Mouse (Mus musculus) layer of hippocampus, postnatal 36 days (tissue): Measurements from ENCODE around the gene Erich3. TPM values are rescaled to one million over a fixed set of nuclear protein-coding genes. Genes with fewer than 3 reads are reported as not detected.

Source experiments
- DNase-seq, 2 experiments: peaks; one replicate each; pipeline ENCODE4 v3.0.0; 2022
- total RNA-seq, 2 experiments: library from RNA; stranded (reverse); gene quantifications; 2 replicates each; pipeline ENCODE4 v1.2.3; 2021

Erich3 gene
- total RNA-seq, 2 experiments from 2014 or later, result 5.7 to 6.6 TPM

DNA sequence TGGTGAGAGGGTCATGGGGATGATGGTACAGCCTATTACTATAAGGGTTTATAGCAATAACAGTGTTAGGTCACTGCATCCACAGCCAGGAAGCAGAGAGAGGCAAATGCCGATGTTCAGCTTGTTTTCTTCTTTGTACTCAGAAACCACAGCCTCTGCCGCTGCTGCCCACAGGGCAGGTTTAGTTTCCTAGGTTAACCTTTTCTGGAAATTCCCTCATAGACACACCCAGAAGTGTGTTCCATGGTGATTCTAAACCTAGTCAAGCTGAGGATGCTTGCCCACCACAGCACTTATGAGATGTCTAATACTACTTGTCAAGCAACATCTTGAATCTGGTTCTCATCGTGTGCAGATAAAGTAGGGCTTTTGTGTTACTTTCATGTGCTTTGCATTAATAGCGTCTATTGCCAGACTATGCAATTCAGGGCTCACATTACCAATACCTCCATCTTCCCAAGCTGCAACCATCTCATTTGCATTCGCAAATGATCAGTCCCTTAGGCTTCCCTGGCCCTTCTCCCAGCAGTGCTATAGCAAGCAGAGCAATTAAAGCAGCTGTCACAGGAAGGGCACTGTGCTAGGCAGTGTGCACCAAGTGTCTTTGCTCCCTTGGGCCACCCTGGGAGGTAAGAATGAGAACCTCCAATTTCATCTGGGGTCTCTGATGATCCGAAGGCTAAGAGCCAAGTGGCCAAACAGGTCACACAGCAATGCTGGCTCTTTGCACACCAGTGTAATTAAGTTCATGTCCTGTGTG, 115.4 kb downstream of the Erich3 start:
- no peak for DNase-seq

DNA sequence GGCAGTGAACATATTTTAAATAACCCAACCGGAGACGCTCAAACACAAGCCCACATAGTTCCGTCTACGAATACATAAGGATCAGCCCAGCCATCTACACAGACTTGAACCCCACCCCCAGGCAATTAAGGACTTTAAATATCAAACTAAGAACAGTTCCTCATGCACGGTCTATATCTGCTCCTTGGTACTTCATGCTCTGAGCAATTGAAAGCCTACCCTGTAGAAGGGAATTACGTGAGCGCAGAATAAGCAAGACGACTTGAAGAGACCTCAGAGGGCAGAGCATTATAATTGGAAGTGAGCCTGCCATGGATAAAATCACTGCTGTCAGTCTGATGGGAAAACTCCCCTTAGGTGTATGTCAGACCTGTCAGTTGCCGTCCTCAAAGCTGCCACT, 122.7 kb downstream of the Erich3 start:
- no peak for DNase-seq

DNA sequence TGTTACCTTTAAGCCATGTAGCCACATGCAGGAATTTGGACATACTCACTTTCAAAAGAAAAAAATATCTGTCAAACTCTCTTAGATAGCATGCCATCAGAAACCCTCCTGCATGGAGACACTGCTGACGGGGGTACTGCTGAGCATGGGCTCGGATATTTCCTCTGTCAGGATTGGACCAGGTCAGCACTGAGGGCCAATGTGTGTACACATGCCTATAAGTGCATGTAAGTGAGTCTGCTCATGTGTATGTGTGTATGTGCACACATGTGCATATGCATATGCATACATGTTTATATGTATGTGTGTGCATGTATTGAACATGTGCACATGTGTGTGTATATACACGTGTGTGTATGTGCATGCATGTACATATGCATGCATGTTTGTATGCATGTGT, 124.0 kb downstream of the Erich3 start:
- no peak for DNase-seq

DNA sequence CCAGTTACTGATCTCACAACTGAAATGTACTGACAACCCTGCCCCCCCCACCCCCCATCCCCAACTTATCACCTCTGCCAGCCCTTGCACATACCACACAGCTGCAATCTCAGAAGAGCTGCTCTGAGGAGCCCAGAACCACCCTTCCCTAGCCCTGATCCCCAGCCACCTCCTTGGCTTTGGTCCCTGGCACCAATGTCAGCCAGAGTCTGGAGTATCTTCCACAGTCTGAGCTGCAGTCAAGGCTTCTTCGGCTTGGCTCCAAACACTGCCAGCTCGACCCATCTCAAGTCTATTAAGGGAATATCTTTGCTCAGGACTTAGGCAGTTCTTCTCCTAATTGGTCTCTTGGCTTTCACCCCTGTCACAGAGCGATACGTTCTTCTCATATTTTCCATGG, 129.9 kb downstream of the Erich3 start:
- DNase-seq, result no peak

DNA sequence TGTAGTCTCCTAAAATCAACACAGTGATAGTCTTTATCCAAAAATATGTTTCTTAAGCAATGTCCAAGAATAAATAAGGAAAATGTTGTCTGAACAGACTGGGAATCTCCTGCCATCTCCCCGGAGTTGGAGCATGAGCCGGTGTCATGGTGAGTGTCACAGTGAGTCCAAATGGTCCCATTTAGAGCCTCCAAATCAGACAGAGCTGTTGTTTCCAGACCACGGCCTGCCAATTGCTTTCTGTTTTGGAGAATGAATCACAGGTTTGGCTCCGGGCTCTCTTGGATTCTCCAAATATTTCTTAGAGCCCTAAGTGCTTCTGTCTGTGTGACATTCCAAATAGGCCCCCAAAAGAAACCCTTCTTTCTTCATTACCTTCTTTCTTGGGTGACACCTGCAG, 135.1 kb downstream of the Erich3 start:
- no peak for DNase-seq

DNA sequence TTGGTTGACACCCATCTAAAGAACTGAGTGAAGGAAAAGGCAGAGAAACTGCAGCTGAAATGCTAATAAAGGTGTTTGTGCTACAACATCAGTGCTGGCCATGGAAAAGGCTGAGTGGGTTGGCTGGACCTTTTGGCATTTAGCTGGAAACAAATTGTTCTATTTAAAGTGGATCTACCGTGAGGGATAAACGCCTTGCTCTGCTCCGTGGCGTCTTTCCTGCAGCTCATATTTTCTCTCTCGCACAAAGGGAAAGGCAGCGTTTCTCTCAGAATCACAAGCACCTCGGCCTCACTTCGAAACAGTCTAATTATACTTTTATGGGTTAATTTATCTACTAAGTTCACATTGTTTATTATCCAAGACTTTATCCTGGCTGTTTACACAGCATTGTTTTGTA, 136.8 kb downstream of the Erich3 start:
- DNase-seq, result no peak

DNA sequence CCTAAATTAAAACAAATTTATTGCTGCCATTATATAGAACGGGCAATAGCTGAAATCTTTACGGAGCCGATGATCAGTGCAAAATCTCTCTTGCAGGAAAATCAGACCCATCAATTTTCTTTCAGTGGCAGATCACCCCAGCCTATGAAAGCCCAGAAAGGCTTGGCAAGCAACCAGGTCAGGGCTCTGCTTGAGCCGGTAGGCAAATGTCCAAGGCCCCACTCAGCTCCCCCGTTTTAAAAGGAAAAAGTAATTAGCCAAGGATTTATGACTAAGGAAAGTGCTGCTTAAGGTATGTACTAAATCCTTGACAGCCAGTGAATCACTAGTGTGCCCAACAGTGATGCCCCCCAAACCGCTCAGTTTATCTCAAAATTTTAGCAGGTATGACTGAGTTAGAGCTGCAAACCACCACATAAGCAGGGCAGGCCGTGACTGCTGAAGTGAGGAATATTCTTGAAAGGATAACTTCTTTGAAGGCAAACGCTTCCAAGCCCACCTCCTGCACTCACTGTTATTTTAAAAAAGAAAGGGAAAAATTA, 137.3 kb downstream of the Erich3 start:
- no peak for DNase-seq

DNA sequence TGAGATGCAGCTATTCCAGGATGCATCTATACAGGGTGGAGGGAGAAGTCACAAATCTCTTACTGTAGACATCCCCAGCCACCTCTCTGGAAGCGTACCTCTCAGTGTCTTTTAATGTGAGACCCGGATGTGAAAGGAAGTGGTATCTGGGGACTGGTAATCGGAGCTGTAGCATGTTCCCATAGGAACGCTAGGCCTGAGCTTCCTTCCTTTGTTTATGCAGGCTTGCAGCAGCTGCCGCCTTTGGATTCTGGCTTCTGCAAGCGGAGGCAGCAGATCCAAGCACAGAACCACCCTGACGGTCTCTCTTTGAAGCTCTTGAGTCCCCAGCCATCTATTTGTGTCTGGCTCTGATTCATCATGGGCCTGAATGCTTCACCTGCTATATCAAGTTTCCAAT, 143.0 kb downstream of the Erich3 start:
- DNase-seq, result peak; percentile 57 to 66

DNA sequence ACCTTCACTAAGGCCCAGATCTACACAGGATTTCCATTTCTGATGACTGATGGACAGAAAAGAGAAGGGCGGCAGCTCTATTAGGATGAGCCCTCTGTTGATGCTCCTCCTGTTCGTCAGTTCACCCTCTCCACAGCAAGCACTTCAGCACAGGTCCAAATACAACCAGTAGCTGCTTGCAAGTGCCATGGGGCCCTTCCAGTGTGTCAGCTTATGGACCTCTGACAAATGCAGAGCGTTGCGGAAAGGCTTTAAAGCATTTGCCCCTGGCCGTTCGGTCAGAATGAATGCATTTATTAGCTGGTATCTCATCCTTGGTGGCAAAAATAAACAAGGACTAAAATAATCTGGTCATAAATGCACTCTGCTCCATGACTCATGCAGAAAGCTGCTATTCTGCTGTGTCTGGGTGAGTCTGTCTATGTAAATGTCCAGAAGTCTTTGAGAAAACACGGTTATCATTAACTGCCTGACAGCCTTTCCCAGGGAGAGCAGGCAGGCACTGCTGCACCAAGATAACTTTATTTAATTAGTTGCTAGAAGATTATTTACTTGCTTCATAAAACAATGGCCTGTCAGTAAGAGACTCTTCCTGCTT, 146.7 kb downstream of the Erich3 start:
- no peak for DNase-seq

DNA sequence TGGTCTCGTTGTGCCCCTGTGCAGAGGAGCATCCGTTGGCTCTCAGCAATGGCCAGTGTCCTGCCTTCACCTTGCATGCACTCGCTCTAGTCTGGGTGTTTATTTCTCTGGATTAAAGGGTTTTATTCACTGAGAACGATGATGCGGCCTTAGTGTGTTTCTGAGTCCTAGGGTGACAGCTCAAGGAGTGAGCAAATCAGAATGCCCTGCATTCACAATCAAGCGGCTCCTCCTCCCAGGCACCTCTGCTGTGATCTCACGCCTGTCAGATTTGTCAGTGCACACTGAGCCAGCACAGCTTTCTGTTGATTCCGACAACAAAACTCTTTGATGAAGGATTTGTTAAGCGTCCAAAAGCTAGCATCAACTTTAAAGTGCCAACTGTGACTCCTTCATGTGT, 147.6 kb downstream of the Erich3 start:
- no peak for DNase-seq

DNA sequence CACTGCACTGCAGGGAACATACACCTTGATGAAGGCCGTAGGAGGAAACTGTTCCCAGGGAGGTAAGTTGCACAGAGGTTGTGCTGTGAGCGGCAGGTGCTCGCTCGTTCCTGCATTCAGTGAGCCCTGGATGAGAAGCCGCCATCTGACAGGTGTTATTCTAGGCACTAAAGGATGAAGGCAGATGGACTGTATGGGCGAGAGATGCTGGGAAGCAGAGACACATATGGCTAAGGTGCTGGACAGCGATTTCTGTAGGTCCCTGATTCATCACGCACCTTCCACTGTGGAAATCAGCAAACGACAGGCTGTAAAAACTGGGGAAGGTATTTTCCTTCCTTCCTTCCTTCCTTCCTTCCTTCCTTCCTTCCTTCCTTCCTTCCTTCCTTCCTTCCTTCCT, 148.2 kb downstream of the Erich3 start:
- DNase-seq, result no peak

DNA sequence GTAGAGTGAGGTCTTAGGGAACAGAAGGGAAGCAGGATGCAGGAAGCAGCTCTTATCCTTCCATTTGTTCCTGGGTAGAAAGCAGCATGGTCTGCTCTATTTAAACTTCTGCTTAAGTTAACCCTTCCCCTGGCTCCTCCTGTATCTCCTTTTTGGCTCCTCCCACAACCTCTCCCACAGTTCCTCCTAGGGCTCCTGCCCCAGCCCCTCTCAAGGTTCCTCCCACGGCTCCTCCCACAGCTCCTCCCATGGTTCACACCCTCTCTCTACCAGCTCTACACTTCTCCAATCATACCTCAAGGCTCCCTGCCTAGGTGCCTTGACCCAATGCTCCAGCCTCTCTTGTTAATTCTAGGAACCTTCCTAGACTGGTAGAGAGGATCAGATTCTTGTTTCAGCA, 149.2 kb downstream of the Erich3 start:
- DNase-seq, result no peak

DNA sequence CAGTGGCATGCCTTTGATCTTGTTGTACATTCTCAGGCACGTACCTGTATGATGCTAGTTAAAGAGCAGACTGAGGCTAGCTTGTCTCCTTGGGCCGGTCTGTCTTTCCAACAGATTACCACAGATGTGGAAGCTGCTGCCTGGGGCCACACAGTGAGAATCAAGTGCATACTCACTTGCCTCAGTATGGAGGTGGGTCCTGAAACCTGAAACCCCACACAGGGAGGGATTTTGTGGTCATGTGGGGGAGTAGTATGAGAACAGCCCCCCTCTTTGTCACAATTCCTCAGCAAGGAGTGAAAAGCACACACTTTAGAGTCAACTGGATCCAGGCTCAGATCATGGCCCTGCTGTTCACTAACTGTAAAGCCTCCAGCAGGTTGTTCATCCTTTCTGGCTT, 151.9 kb downstream of the Erich3 start:
- DNase-seq, result no peak

DNA sequence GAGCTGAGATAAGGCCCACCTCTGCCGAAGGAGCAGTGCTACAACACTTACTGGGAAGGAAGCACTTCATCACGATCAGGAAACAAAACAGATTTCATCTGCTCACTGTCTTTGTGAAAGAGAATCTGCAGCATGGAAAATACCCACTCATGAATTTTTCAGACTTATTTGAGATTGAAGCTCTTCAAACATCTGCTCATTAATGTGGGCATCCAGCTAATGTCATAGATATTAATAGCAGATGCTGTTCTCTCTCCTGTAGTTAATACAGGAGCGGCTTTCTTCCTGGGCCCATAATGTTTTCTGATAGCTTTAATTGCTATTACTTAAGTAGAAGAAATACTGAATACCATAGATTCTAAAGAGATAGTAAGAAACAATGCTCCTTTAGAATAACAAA, 152.6 kb downstream of the Erich3 start:
- no peak for DNase-seq

DNA sequence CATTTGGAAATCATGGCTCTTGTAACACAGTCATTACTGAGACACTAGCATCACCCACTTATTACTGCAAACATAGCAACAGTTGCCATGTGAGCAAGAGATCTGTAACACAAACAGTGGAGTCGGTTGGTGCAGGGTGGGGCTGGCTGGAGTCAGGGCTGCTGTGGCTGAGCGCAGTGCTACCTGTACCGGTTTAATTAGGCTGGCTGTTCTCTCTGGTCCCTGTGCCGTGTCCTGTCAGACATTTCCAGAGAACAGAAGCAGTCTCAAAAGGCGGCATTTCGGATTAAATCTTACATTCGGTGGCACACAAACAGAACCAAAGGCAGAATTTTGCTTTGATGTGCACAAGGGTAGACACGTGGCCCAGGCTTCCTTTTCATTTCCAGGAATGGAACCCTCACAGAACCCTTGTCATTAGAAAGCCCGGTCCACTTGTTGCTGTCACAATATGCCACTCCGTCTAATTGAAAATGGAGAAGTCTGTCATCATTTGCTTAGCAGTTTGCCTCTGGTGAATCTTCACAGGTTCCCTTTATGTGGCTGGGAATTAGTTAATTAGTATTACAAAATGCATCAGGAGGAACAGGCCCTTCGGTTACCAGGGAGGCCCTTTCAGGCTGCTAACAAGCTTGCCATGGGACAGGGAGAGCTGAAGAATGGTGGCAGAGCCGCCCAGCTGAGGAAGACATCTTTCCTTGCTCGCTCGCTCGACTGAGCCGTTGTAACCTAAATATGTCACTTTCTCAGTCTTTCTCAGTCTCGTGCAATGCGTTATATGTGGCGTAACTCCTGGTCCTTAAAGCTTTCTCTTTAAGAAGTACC, 153.4 kb downstream of the Erich3 start:
- peak; percentile 38 to 57 for DNase-seq

Other genes starting within 250 kb of the Erich3 start
- 10 to 100 TPM; 16.5 to 20.2 TPM for gene Cryz, start 67.1 kb upstream of the Erich3 start, total RNA-seq
- gene Tyw3, start 66.8 kb upstream of the Erich3 start, total RNA-seq, result 10 to 100 TPM; 14.0 to 14.2 TPM